In genomic region chr13:57519790-57520189, GRCm38 (mm10) we compare ENCODE assay signal across 19 mouse cellular contexts.
DNase-seq lines count a peak whose midpoint lies in the region; ATAC-seq and TF ChIP-seq lines count a peak whose summit lies in the region.
"Had no signal": no experiment of that assay in that cellular context is flagged by ENCODE, and none has a peak within 500 bp of the region (broad histone marks: within the 10 kb centered on the region; RNA-seq: fewer than 3 reads in every experiment).

No protein-coding gene starts in this region.

- peak; percentile 49 for DNase-seq in forebrain, embryonic 14.5 days (ENCODE audit: low spot score)
- DNase-seq in hindbrain, embryonic 14.5 days (ENCODE audit: low spot score), result no peak
- peak; percentile 52 for DNase-seq in retina, postnatal 1 day
- DNase-seq in retina, embryonic 14.5 days (ENCODE audit: low spot score), result no peak
- no peak for DNase-seq in stomach, postnatal 0 days (ENCODE audit: low spot score)
- DNase-seq: adrenal gland, adult 8-10 months; B cell, adult 2 months; cerebellum, adult 18-20 months; cerebellum, adult 9-11 months; cerebellum, postnatal 36 days; gastrocnemius, adult 2 months; gastrocnemius, postnatal 25 days; heart, postnatal 36 days had no signal

- no peak overlapping the region for H3K9ac ChIP-seq in forebrain, embryonic 14.5 days (ENCODE audit: low read length)
- H3K9ac ChIP-seq in forebrain, embryonic 15.5 days (replicated peaks), result no peak overlapping the region
- H3K9ac ChIP-seq in hindbrain, embryonic 15.5 days, result no peak overlapping the region
- H3K9ac ChIP-seq in hindbrain, embryonic 14.5 days, result no peak overlapping the region
- no peak overlapping the region for H3K9ac ChIP-seq in stomach, postnatal 0 days (ENCODE audit: low read length)
- H3K9ac ChIP-seq: embryonic facial prominence, embryonic 13.5 days; heart, embryonic 13.5 days had no signal

- no peak for TF ChIP-seq EP300 in stomach, postnatal 0 days (optimal IDR thresholded peaks at IDR 0.05)

- no peak overlapping the region for H3K27ac ChIP-seq in forebrain, embryonic 14.5 days (ENCODE audit: low read depth, low read length)
- no peak overlapping the region for H3K27ac ChIP-seq in forebrain, embryonic 15.5 days (replicated peaks)
- H3K27ac ChIP-seq in hindbrain, embryonic 15.5 days (replicated peaks), result no peak overlapping the region
- H3K27ac ChIP-seq in hindbrain, embryonic 14.5 days, result no peak overlapping the region
- no peak overlapping the region for H3K27ac ChIP-seq in stomach, postnatal 0 days (replicated peaks)
- H3K27ac ChIP-seq: embryonic facial prominence, embryonic 13.5 days; gastrocnemius, adult 2 months; heart, embryonic 13.5 days had no signal

- no peaks in the 10 kb centered on the region for H3K36me3 ChIP-seq in forebrain, embryonic 14.5 days (ENCODE audit: control insufficient read depth, insufficient read depth, low read length)
- H3K36me3 ChIP-seq in forebrain, embryonic 15.5 days, result no peaks in the 10 kb centered on the region
- H3K36me3 ChIP-seq in hindbrain, embryonic 15.5 days, result no peaks in the 10 kb centered on the region
- H3K36me3 ChIP-seq in hindbrain, embryonic 14.5 days (replicated peaks; ENCODE audit: control insufficient read depth, insufficient read depth), result no peaks in the 10 kb centered on the region
- H3K36me3 ChIP-seq in stomach, postnatal 0 days (ENCODE audit: control insufficient read depth, insufficient read depth, low read length), result no peaks in the 10 kb centered on the region
- H3K36me3 ChIP-seq: embryonic facial prominence, embryonic 13.5 days; G1E; heart, embryonic 13.5 days had no signal

- ATAC-seq in forebrain, embryonic 14.5 days, result no peak
- ATAC-seq in forebrain, embryonic 15.5 days (replicated peaks), result no peak
- ATAC-seq in hindbrain, embryonic 15.5 days (ENCODE audit: low FRiP score, low read depth), result 0 out of 2 replicates have a peak, but pooled peaks have one; percentile 28
- no peak for ATAC-seq in hindbrain, embryonic 14.5 days (ENCODE audit: low FRiP score)
- no peak for ATAC-seq in stomach, postnatal 0 days (ENCODE audit: low FRiP score, low TSS enrichment)
- ATAC-seq: CD4-positive, CD25-positive, alpha-beta regulatory T cell, adult 4 months had no signal

- H3K27me3 ChIP-seq in forebrain, embryonic 14.5 days (replicated peaks; ENCODE audit: control insufficient read depth, insufficient read depth, low read length), result no peaks in the 10 kb centered on the region
- H3K27me3 ChIP-seq in forebrain, embryonic 15.5 days, result no peaks in the 10 kb centered on the region
- H3K27me3 ChIP-seq in hindbrain, embryonic 15.5 days, result no peaks in the 10 kb centered on the region
- no peaks in the 10 kb centered on the region for H3K27me3 ChIP-seq in hindbrain, embryonic 14.5 days (ENCODE audit: control insufficient read depth, insufficient read depth, low read length)
- H3K27me3 ChIP-seq in stomach, postnatal 0 days (ENCODE audit: control insufficient read depth, insufficient read depth, low read length), result no peaks in the 10 kb centered on the region
- H3K27me3 ChIP-seq: embryonic facial prominence, embryonic 13.5 days had no signal

- H3K9me3 ChIP-seq in forebrain, embryonic 14.5 days (replicated peaks; ENCODE audit: control insufficient read depth, low read length), result no peaks in the 10 kb centered on the region
- no peaks in the 10 kb centered on the region for H3K9me3 ChIP-seq in forebrain, embryonic 15.5 days
- H3K9me3 ChIP-seq in hindbrain, embryonic 15.5 days, result no peaks in the 10 kb centered on the region
- no peaks in the 10 kb centered on the region; the same call in 1 of the 2 replicates for H3K9me3 ChIP-seq in hindbrain, embryonic 14.5 days (ENCODE audit: control insufficient read depth, low read length)
- no peaks in the 10 kb centered on the region for H3K9me3 ChIP-seq in stomach, postnatal 0 days (ENCODE audit: control insufficient read depth, low read length)
- H3K9me3 ChIP-seq: embryonic facial prominence, embryonic 13.5 days; heart, embryonic 13.5 days had no signal

- no peak overlapping the region for H3K4me2 ChIP-seq in forebrain, embryonic 14.5 days (ENCODE audit: low read length)
- no peak overlapping the region for H3K4me2 ChIP-seq in forebrain, embryonic 15.5 days (replicated peaks)
- 0 out of 2 replicates have a peak overlapping the region, but pooled peaks have one; percentile 2 for H3K4me2 ChIP-seq in hindbrain, embryonic 15.5 days
- no peak overlapping the region for H3K4me2 ChIP-seq in hindbrain, embryonic 14.5 days (replicated peaks)
- no peak overlapping the region for H3K4me2 ChIP-seq in stomach, postnatal 0 days (replicated peaks; ENCODE audit: low read depth)
- H3K4me2 ChIP-seq: embryonic facial prominence, embryonic 13.5 days; heart, embryonic 13.5 days had no signal

- 34% methylated on average over 11 of the region's 11 CpGs for WGBS in forebrain, embryonic 14.5 days
- WGBS in forebrain, embryonic 15.5 days, result 27% methylated on average over 11 of the region's 11 CpGs
- WGBS in hindbrain, embryonic 15.5 days, result 42% methylated on average over 11 of the region's 11 CpGs
- WGBS in hindbrain, embryonic 14.5 days, result 37% methylated on average over 11 of the region's 11 CpGs
- WGBS in stomach, postnatal 0 days, result 56% methylated on average over 11 of the region's 11 CpGs

- no peak overlapping the region for H3K4me3 ChIP-seq in forebrain, embryonic 14.5 days (ENCODE audit: low read depth, low read length)
- no peak overlapping the region for H3K4me3 ChIP-seq in forebrain, embryonic 15.5 days
- H3K4me3 ChIP-seq in hindbrain, embryonic 15.5 days, result no peak overlapping the region
- no peak overlapping the region for H3K4me3 ChIP-seq in hindbrain, embryonic 14.5 days (replicated peaks; ENCODE audit: low read length)
- no peak overlapping the region for H3K4me3 ChIP-seq in stomach, postnatal 0 days (ENCODE audit: low read depth, low read length)
- H3K4me3 ChIP-seq: embryonic facial prominence, embryonic 13.5 days; gastrocnemius, adult 2 months; heart, embryonic 13.5 days had no signal

- peaks cover 7% of the 10 kb centered on the region; the same call in 1 of the 2 replicates for H3K4me1 ChIP-seq in forebrain, embryonic 14.5 days (ENCODE audit: control insufficient read depth, insufficient read depth, low read length)
- peaks cover 11% of the 10 kb centered on the region for H3K4me1 ChIP-seq in forebrain, embryonic 15.5 days
- H3K4me1 ChIP-seq in hindbrain, embryonic 15.5 days (replicated peaks), result peaks cover 13% of the 10 kb centered on the region
- H3K4me1 ChIP-seq in hindbrain, embryonic 14.5 days (replicated peaks; ENCODE audit: control insufficient read depth, insufficient read depth, low read length), result peaks cover 9% of the 10 kb centered on the region; the same call in 1 of the 2 replicates
- no peaks in the 10 kb centered on the region for H3K4me1 ChIP-seq in stomach, postnatal 0 days (replicated peaks; ENCODE audit: control insufficient read depth, insufficient read depth)

- no peak for TF ChIP-seq CTCF in stomach, postnatal 0 days (IDR thresholded peaks at IDR 0.05; ENCODE audit: low read depth)

Comparison
In these comparisons a context has a peak if more than half of its experiments do, and no peak if none do; other contexts are left out.
1. DNase-seq: peak in forebrain, embryonic 14.5 days (single experiment) and retina, postnatal 1 day (single experiment); none in hindbrain, embryonic 14.5 days (single experiment), retina, embryonic 14.5 days (single experiment) and stomach, postnatal 0 days (single experiment).